Mouse (Mus musculus): ENCODE data around the gene Meox2. TPM values are rescaled to one million over a fixed set of nuclear protein-coding genes. Genes with fewer than 3 reads are reported as not detected.
"Not testable (repeated sequence)": the region's sequence is repeated elsewhere in the genome, so short reads cannot be mapped to it uniquely, and the experiment has no call there.

Gene Meox2
- polyA plus RNA-seq (2012; rRNA removed): 12.6 and 15.3 TPM in 2 replicates

DNA sequence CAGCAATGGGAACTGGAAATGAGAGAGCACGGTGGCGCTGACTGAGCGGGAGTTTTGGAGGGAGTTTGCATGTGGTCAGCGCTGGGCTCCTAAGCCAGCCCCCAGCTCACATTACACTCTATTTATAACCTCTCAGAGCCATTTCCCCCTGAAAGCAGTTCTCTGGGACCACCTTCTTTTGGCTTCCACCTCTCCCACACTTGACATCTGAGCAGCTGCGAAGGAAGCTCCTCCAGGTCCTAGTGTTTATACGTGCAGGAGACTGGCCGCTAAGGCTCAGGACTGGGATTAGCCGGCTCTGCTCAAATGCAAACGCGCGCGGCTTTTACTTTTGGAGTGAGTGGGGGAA lies at the start of gene Meox2:
Gene Meox2 (plus strand): TSS at position 151 of the 349 bp plus-strand sequence.
- peak; percentile 26 for DNase-seq
- no peak for TF ChIP-seq CTCF (IDR thresholded peaks at IDR 0.05; ENCODE audit: insufficient read depth, low read length)
- TF ChIP-seq POLR2A (IDR thresholded peaks at IDR 0.05; ENCODE audit: borderline replicate concordance, extremely low read depth, low read depth, low read length): 0 out of 2 replicates have a peak, but pooled peaks have one; percentile 21
- Histone ChIP-seq H3K4me1 (ENCODE audit: control insufficient read depth, insufficient read depth, low read length) (no peaks in the 10 kb centered on the region; the same call in 1 of the 2 replicates), H3K4me3 (replicated peaks; ENCODE audit: extremely low read depth, low read depth, low read length) (peak within 1 kb of the TSS; percentile 59)
- WGBS: 3% methylated on average over 12 of the region's 12 CpGs

DNA sequence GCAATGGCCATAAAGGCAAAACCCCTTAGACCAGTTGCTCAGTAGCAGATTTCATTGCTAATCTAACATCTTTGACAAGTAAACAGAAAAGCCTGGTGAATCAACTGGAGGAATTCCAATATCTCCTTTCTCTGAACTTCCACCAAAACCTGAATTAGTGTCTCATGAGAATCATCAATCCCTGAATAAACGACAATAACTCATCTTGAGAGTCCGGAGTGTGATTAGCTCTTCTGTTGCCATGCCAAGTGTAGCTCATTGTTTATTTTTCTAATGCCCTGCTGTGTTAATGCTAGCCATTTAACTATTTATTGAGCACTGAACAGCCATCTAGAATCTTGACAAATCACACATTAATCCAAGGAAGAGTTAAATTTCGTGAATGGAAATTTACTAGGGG lies 35.7 kb upstream of the Meox2 start:
- H3K4me3 ChIP-seq (replicated peaks; ENCODE audit: extremely low read depth, low read depth, low read length): no peak overlapping the region
- TF ChIP-seq POLR2A (IDR thresholded peaks at IDR 0.05; ENCODE audit: borderline replicate concordance, extremely low read depth, low read depth, low read length) (no peak), CTCF (IDR thresholded peaks at IDR 0.05; ENCODE audit: insufficient read depth, low read length) (no peak)
- 31% methylated on average over 3 of the region's 3 CpGs for WGBS
- DNase-seq: no peak
- no peaks in the 10 kb centered on the region for H3K4me1 ChIP-seq (ENCODE audit: control insufficient read depth, insufficient read depth, low read length)

DNA sequence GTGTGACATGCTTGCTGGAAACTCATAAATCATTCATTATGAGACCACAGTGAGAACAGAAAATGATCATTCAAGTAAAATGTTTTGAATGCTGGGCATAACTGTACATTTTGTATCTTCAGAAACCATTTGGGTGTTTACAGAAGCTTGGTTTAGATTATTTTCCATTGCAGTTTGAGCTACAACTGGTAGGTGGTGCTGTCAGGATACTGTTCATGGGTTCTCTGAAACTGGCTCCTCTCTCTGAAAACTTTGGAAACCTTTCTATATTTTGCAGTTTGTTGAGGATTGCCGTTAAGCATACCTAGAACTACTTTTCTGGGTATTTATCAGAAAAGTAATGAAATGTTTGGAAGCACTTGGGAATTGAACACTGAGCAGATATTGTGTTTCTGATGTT lies 31.0 kb upstream of the Meox2 start:
- TF ChIP-seq CTCF (IDR thresholded peaks at IDR 0.05; ENCODE audit: insufficient read depth, low read length): peak; percentile 8; the same call in 1 of the 2 replicates
- TF ChIP-seq POLR2A (IDR thresholded peaks at IDR 0.05; ENCODE audit: borderline replicate concordance, extremely low read depth, low read depth, low read length): no peak
- no peak for DNase-seq
- Histone ChIP-seq H3K4me1 (ENCODE audit: control insufficient read depth, insufficient read depth, low read length) (no peaks in the 10 kb centered on the region), H3K4me3 (replicated peaks; ENCODE audit: extremely low read depth, low read depth, low read length) (no peak overlapping the region)
- 40% methylated on average over 1 of the region's 1 CpGs for WGBS

DNA sequence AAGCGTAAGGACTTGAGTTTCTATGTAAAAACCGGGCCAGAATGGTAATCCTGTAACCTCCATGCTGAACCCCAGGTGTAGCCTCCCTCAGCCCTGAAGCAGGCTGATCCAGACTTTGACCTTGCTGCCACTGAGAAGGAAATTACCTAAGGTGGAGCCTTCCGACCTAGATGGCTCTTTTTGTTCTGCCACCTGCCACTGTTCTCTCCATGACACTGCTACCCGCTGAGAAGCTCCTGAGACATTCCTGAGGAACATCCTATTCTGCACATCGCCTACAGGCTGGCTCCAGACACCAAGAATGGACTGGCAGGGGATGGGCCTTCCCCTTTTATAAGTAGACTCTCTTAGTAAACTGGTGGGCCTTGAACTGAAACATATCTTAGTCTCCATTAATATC lies 28.3 kb upstream of the Meox2 start:
- H3K4me1 ChIP-seq (ENCODE audit: control insufficient read depth, insufficient read depth, low read length); DNase-seq; H3K4me3 ChIP-seq (replicated peaks; ENCODE audit: extremely low read depth, low read depth, low read length): not testable (repeated sequence)
- WGBS: 78% methylated on average over 5 of the region's 5 CpGs

DNA sequence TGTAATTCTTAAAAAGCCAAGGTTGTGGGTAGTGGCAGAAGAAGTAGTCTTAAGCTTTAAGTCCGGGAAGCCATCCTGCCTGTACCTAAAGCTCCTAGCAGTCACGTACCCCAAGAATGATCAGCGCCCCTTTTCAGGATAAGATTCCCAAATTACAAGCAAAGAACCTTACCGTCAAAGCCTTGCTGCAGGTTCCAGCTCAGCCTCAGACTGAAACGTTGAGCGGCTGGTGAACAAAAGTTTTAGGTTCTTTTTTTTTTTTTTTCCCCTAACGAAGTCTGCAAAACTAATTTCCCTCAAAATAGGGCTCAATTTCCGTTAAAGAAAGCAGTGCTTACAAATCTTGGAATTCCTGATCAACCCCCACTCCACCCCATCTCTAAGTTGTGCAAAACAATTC lies 1.8 kb upstream of the Meox2 start:
- 70% methylated on average over 8 of the region's 8 CpGs for WGBS
- H3K4me1 ChIP-seq (ENCODE audit: control insufficient read depth, insufficient read depth, low read length): no peaks in the 10 kb centered on the region; the same call in 1 of the 2 replicates
- no peak for DNase-seq
- H3K4me3 ChIP-seq (replicated peaks; ENCODE audit: extremely low read depth, low read depth, low read length): no peak overlapping the region
- TF ChIP-seq POLR2A (IDR thresholded peaks at IDR 0.05; ENCODE audit: borderline replicate concordance, extremely low read depth, low read depth, low read length) (no peak), CTCF (IDR thresholded peaks at IDR 0.05; ENCODE audit: insufficient read depth, low read length) (no peak)

DNA sequence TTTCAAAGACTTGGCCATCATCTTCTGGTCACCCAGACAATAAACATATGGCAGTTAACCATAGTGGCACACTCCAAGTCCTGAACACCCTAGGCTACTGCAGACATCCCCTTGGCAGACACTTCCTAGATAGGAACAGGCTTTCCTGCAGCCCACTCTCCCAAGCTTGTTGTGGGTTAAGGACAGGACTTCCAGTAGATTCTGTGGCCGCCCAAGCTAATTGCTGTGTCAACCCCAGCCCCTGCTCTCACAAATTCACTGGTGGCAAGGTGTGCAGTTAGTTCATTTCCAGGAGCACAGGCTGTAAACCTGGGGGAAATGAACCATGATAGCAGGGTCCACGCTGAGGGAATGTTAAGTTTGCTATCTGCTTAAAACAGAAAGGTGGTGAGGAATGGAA lies 1.2 kb upstream of the Meox2 start:
- 72% methylated on average over 2 of the region's 2 CpGs for WGBS
- H3K4me1 ChIP-seq (ENCODE audit: control insufficient read depth, insufficient read depth, low read length): no peaks in the 10 kb centered on the region; the same call in 1 of the 2 replicates
- H3K4me3 ChIP-seq (replicated peaks; ENCODE audit: extremely low read depth, low read depth, low read length): no peak overlapping the region
- no peak for DNase-seq
- TF ChIP-seq POLR2A (IDR thresholded peaks at IDR 0.05; ENCODE audit: borderline replicate concordance, extremely low read depth, low read depth, low read length) (no peak), CTCF (IDR thresholded peaks at IDR 0.05; ENCODE audit: insufficient read depth, low read length) (no peak)

DNA sequence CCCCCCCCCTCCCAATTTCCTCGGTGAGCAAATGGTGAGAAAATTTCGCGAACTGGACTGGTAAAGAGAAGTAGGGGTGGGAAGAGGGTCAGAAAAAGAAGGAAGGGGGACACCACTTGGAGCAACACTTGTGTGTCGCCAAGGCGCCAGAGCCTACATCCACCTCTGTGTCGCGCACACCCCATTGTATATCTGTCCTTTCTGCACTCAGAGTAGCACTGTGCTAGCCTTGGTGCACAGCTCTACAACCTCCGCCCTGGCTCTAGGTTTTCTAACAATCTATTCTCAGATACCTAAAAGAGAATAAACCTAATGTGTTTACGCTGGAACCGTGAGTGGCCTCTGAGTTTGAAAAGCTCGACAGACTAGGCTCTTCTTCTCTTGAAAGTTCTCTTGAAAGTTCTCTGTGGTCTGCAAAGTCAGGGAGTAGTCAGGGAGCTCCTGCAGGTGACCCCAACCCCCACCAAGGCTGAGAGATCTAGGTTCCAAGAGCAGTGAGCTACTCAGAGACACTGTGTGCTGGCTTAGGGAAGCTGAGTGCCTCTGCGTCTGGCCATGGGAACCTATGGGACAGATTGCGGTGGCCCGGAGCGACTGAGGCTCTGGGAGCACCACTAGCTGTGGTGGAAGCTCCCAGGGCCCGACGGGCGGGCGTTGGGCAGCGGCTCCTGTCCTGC lies 489 bp upstream of the Meox2 start:
- no peak for TF ChIP-seq POLR2A (IDR thresholded peaks at IDR 0.05; ENCODE audit: borderline replicate concordance, extremely low read depth, low read depth, low read length)
- no peak for TF ChIP-seq CTCF (IDR thresholded peaks at IDR 0.05; ENCODE audit: insufficient read depth, low read length)
- H3K4me3 ChIP-seq (replicated peaks; ENCODE audit: extremely low read depth, low read depth, low read length): peak overlapping the region; percentile 51
- 29% methylated on average over 20 of the region's 20 CpGs for WGBS

DNA sequence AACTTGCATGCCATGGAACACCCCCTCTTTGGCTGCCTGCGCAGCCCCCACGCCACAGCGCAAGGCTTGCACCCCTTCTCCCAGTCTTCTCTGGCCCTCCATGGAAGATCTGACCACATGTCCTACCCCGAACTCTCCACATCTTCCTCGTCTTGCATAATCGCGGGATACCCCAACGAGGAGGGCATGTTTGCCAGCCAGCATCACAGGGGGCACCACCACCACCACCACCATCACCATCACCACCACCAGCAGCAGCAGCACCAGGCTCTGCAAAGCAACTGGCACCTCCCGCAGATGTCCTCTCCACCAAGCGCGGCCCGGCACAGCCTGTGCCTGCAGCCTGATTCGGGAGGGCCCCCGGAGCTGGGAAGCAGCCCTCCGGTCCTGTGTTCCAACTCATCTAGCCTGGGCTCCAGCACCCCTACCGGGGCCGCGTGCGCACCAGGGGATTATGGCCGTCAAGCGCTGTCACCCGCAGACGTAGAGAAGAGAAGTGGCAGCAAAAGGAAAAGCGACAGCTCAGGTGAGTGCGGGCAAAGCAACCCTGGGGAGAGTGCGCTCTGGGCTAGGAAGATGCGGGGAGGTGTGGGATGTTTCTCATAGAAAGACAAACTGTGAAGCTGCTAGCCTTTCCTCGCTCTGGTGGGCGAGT lies 606 bp downstream of the Meox2 start:
- peak overlapping the region; percentile 59 for H3K4me3 ChIP-seq (replicated peaks; ENCODE audit: extremely low read depth, low read depth, low read length)
- TF ChIP-seq CTCF (IDR thresholded peaks at IDR 0.05; ENCODE audit: insufficient read depth, low read length) (no peak), POLR2A (IDR thresholded peaks at IDR 0.05; ENCODE audit: borderline replicate concordance, extremely low read depth, low read depth, low read length) (no peak)
- DNase-seq: peak; percentile 25
- WGBS: 3% methylated on average over 29 of the region's 29 CpGs
- H3K4me1 ChIP-seq (ENCODE audit: control insufficient read depth, insufficient read depth, low read length): no peaks in the 10 kb centered on the region; the same call in 1 of the 2 replicates

More for the DNA sequence above, 489 bp upstream of the Meox2 start:
- H3K4me1 ChIP-seq (ENCODE audit: control insufficient read depth, insufficient read depth, low read length): no peaks in the 10 kb centered on the region; the same call in 1 of the 2 replicates
- peak; percentile 14 for DNase-seq

DNA sequence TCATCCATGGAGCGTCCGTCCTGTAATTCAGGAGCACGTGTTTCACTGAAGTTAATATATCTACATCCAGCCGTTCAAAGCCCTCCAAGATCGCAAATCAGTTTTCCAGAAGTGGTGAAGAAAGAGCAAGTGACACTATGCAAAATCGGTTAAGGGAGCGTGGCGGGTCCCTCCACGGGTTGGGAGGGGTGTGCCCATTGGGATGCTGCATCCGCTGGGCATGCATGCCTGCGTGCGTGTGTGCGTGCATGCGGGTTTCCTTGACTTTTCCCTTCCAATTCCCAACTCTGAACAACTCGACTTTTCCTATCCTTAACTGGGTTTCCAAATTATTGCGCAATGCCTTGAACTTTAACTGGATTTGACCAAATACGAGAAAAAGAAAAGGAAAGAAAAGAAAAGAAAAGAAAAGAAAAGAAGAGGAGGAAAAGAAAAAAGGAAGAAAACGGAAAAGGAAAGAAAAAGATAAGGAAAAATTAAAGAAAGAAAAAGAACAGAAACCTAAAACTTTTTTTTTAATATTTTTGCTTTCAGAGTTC lies 1.2 kb downstream of the Meox2 start:
- Histone ChIP-seq H3K4me1 (ENCODE audit: control insufficient read depth, insufficient read depth, low read length) (no peaks in the 10 kb centered on the region; the same call in 1 of the 2 replicates), H3K4me3 (replicated peaks; ENCODE audit: extremely low read depth, low read depth, low read length) (peak overlapping the region; percentile 59)
- TF ChIP-seq CTCF (IDR thresholded peaks at IDR 0.05; ENCODE audit: insufficient read depth, low read length) (no peak), POLR2A (IDR thresholded peaks at IDR 0.05; ENCODE audit: borderline replicate concordance, extremely low read depth, low read depth, low read length) (no peak; the same call in 1 of the 2 replicates)
- DNase-seq: no peak
- 9% methylated on average over 18 of the region's 18 CpGs for WGBS

Measured in lung, adult 2 months (tissue).